Comparison of ENCODE assay signal across 16 mouse cellular contexts in genomic region chrX:162964383-162964782, GRCm38 (mm10). TPM values are rescaled to one million over a fixed set of nuclear protein-coding genes. Genes with fewer than 3 reads are reported as not detected.
DNase-seq lines count a peak whose midpoint lies in the region; ATAC-seq and TF ChIP-seq lines count a peak whose summit lies in the region.
"Had no signal": no experiment of that assay in that cellular context is flagged by ENCODE, and none has a peak within 500 bp of the region (broad histone marks: within the 10 kb centered on the region; RNA-seq: fewer than 3 reads in every experiment).

Gene S100g, minus strand, starts transcription at chrX:162964599.

- DNase-seq in kidney, adult 18-20 months: peak; percentile 32
- DNase-seq in kidney, adult 11 months: no peak
- DNase-seq in liver, embryonic 13.5 days: no peak
- DNase-seq in layer of hippocampus, adult 2 months (ENCODE audit: low spot score in 2 of 2): no peak
- DNase-seq in cerebellum, adult 8-10 months: no peak
- no peak for DNase-seq in adrenal gland, adult 8-10 months
- DNase-seq: adrenal gland, adult 2 months; heart, adult 11 months had no signal

- no peak within 1 kb of the TSS for H3K27ac ChIP-seq in intestine, postnatal 0 days (ENCODE audit: low read depth, low read length)
- H3K27ac ChIP-seq in liver, embryonic 13.5 days: no peak within 1 kb of the TSS
- no peak within 1 kb of the TSS for H3K27ac ChIP-seq in stomach, embryonic 16.5 days (ENCODE audit: low read length)
- H3K27ac ChIP-seq in layer of hippocampus, adult 2 months: no peak within 1 kb of the TSS
- H3K27ac ChIP-seq: hindbrain, embryonic 14.5 days; limb, embryonic 15.5 days; neural tube, embryonic 12.5 days had no signal

- no peak for TF ChIP-seq CTCF in intestine, postnatal 0 days (IDR thresholded peaks at IDR 0.05; ENCODE audit: low read depth)
- no peak for TF ChIP-seq CTCF in layer of hippocampus, adult 2 months (conservative IDR thresholded peaks at IDR 0.05)

- H3K27me3 ChIP-seq in intestine, postnatal 0 days (replicated peaks; ENCODE audit: control insufficient read depth, insufficient read depth, low read length): no peaks in the 10 kb centered on the region
- H3K27me3 ChIP-seq in liver, embryonic 13.5 days: no peaks in the 10 kb centered on the region
- no peaks in the 10 kb centered on the region for H3K27me3 ChIP-seq in stomach, embryonic 16.5 days (ENCODE audit: control insufficient read depth, insufficient read depth, low read length)
- H3K27me3 ChIP-seq: limb, embryonic 15.5 days; neural tube, embryonic 12.5 days had no signal

- H3K9ac ChIP-seq in intestine, postnatal 0 days (ENCODE audit: low read depth, low read length): no peak within 1 kb of the TSS
- no peak within 1 kb of the TSS for H3K9ac ChIP-seq in liver, embryonic 13.5 days
- H3K9ac ChIP-seq in stomach, embryonic 16.5 days (ENCODE audit: low read length): no peak within 1 kb of the TSS
- H3K9ac ChIP-seq: hindbrain, embryonic 14.5 days; limb, embryonic 15.5 days; neural tube, embryonic 12.5 days had no signal

- WGBS in intestine, postnatal 0 days: 25% methylated on average over 3 of the region's 3 CpGs
- WGBS in liver, embryonic 13.5 days (ENCODE audit: insufficient replicate concordance): 62% methylated on average over 3 of the region's 3 CpGs
- WGBS in stomach, embryonic 16.5 days: 30% methylated on average over 3 of the region's 3 CpGs

- no peaks in the 10 kb centered on the region for H3K4me1 ChIP-seq in intestine, postnatal 0 days (replicated peaks; ENCODE audit: control insufficient read depth, insufficient read depth, low read length)
- H3K4me1 ChIP-seq in liver, embryonic 13.5 days (replicated peaks): no peaks in the 10 kb centered on the region
- no peaks in the 10 kb centered on the region for H3K4me1 ChIP-seq in stomach, embryonic 16.5 days (ENCODE audit: control insufficient read depth, insufficient read depth, low read length)
- H3K4me1 ChIP-seq: limb, embryonic 15.5 days; megakaryocyte, embryonic 14.5 days; neural tube, embryonic 12.5 days had no signal

- H3K9me3 ChIP-seq in intestine, postnatal 0 days (ENCODE audit: control insufficient read depth): no peaks in the 10 kb centered on the region
- H3K9me3 ChIP-seq in liver, embryonic 13.5 days (replicated peaks): no peaks in the 10 kb centered on the region
- no peaks in the 10 kb centered on the region for H3K9me3 ChIP-seq in stomach, embryonic 16.5 days (replicated peaks; ENCODE audit: control insufficient read depth, low read length)
- H3K9me3 ChIP-seq: limb, embryonic 15.5 days; megakaryocyte, embryonic 14.5 days; neural tube, embryonic 12.5 days had no signal

- ATAC-seq in intestine, postnatal 0 days: peak; percentile 86
- ATAC-seq in liver, embryonic 13.5 days (ENCODE audit: low read depth): peak; percentile 47; the same call in 1 of the 2 replicates
- ATAC-seq in stomach, embryonic 16.5 days (ENCODE audit: insufficient read depth, low FRiP score): no peak

- peak within 1 kb of the TSS; percentile 12; the same call in 1 of the 2 replicates for H3K4me3 ChIP-seq in intestine, postnatal 0 days (ENCODE audit: low read depth, low read length)
- H3K4me3 ChIP-seq in liver, embryonic 13.5 days (replicated peaks): no peak within 1 kb of the TSS
- no peak within 1 kb of the TSS for H3K4me3 ChIP-seq in stomach, embryonic 16.5 days (replicated peaks; ENCODE audit: low read length)
- no peak within 1 kb of the TSS for H3K4me3 ChIP-seq in layer of hippocampus, adult 2 months
- H3K4me3 ChIP-seq: limb, embryonic 15.5 days; megakaryocyte, embryonic 14.5 days; neural tube, embryonic 12.5 days had no signal

- H3K36me3 ChIP-seq in intestine, postnatal 0 days (ENCODE audit: control insufficient read depth, insufficient read depth): no peaks in the 10 kb centered on the region
- no peaks in the 10 kb centered on the region for H3K36me3 ChIP-seq in liver, embryonic 13.5 days
- no peaks in the 10 kb centered on the region for H3K36me3 ChIP-seq in stomach, embryonic 16.5 days (ENCODE audit: control insufficient read depth, insufficient read depth, low read length)
- H3K36me3 ChIP-seq: limb, embryonic 15.5 days; neural tube, embryonic 12.5 days had no signal

- peak within 1 kb of the TSS; percentile 44 for H3K4me2 ChIP-seq in intestine, postnatal 0 days (replicated peaks; ENCODE audit: low read depth)
- no peak within 1 kb of the TSS for H3K4me2 ChIP-seq in liver, embryonic 13.5 days
- no peak within 1 kb of the TSS for H3K4me2 ChIP-seq in stomach, embryonic 16.5 days (ENCODE audit: low read depth, low read length)
- H3K4me2 ChIP-seq: hindbrain, embryonic 14.5 days; limb, embryonic 15.5 days; neural tube, embryonic 12.5 days had no signal

RNA-seq across cellular contexts. Expression of gene S100g, which starts in this region (rescaled TPM):
- 798 and 924 TPM in 2 replicates for polyA plus RNA-seq in intestine, postnatal 0 days (2015; fragmentation: Nextera tagmentation; extraction: Ambion mirVana)
- polyA plus RNA-seq in liver, embryonic 13.5 days (2015; fragmentation: Nextera tagmentation; extraction: Ambion mirVana): 3.4 and 4.9 TPM in 2 replicates
- polyA plus RNA-seq in stomach, embryonic 16.5 days (2015; fragmentation: Nextera tagmentation; extraction: Ambion mirVana): 37.2 and 53.3 TPM in 2 replicates
- total RNA-seq in layer of hippocampus, adult 2 months (2021): not detected
- total RNA-seq in adrenal gland, adult 8-10 months (2022): not detected
- total RNA-seq: adrenal gland, adult 2 months; left cerebral cortex, postnatal 10 days; midbrain, postnatal 0 days had no signal
- polyA plus RNA-seq: adrenal gland, adult 2 months; midbrain, postnatal 0 days; neural tube, embryonic 12.5 days had no signal

Comparison
In these comparisons a context has a peak if more than half of its experiments do, and no peak if none do; other contexts are left out.
1. RNA of gene S100g (polyA plus RNA-seq): 798 to 924 TPM in intestine, postnatal 0 days; 37.2 to 53.3 TPM in stomach, embryonic 16.5 days and 3.4 to 4.9 TPM in liver, embryonic 13.5 days; every median in the first group is over 10 times any median in the second.